Mouse (Mus musculus) hindlimb bud, embryonic 11.5 days (tissue): Measurements from ENCODE around the gene Rgs13.

Experiments used
- DNase-seq: peaks from one replicate; pipeline ENCODE4 v3.0.0-alpha.2; 2012; ENCODE audit warnings: low read depth, low spot score; ENCODE audit errors: extremely low spot score

Rgs13 gene

GRCm38 (mm10) chr1:144177166-144177565, at the start of gene Rgs13:
Gene Rgs13, minus strand, starts transcription at chr1:144177372.
- DNase-seq, result no peak

- DNase-seq, result no peak
Measured at GRCm38 (mm10) chr1:144215230-144215629, 38.1 kb upstream of the Rgs13 start.

GRCm38 (mm10) chr1:144210912-144211311, 33.7 kb upstream of the Rgs13 start:
- no peak for DNase-seq

GRCm38 (mm10) chr1:144206281-144207061, 29.3 kb upstream of the Rgs13 start:
- DNase-seq, result no peak

- no peak for DNase-seq
Measured at GRCm38 (mm10) chr1:144204766-144205165, 27.6 kb upstream of the Rgs13 start.

- no peak for DNase-seq
Measured at GRCm38 (mm10) chr1:144202939-144203338, 25.8 kb upstream of the Rgs13 start.

GRCm38 (mm10) chr1:144200496-144200895, 23.3 kb upstream of the Rgs13 start:
- no peak for DNase-seq

GRCm38 (mm10) chr1:144199538-144199937, 22.4 kb upstream of the Rgs13 start:
- no peak for DNase-seq

- DNase-seq, result peak; percentile 49
Measured at GRCm38 (mm10) chr1:144197684-144198083, 20.5 kb upstream of the Rgs13 start.

- no peak for DNase-seq
Measured at GRCm38 (mm10) chr1:144186655-144187396, 9.7 kb upstream of the Rgs13 start.

GRCm38 (mm10) chr1:144184955-144185715, 8.0 kb upstream of the Rgs13 start:
- no peak for DNase-seq

GRCm38 (mm10) chr1:144183622-144184021, 6.5 kb upstream of the Rgs13 start:
- peak; percentile 30 for DNase-seq

- DNase-seq, result no peak
Measured at GRCm38 (mm10) chr1:144179559-144179958, 2.4 kb upstream of the Rgs13 start.

GRCm38 (mm10) chr1:144178281-144178957, 1.2 kb upstream of the Rgs13 start:
- no peak for DNase-seq

GRCm38 (mm10) chr1:144177620-144178019, 448 bp upstream of the Rgs13 start:
- no peak for DNase-seq

GRCm38 (mm10) chr1:144174760-144175159, 2.4 kb downstream of the Rgs13 start:
- DNase-seq, result no peak

- DNase-seq, result no peak
Measured at GRCm38 (mm10) chr1:144173568-144174036, 3.6 kb downstream of the Rgs13 start.

GRCm38 (mm10) chr1:144168921-144169320, 8.3 kb downstream of the Rgs13 start:
- DNase-seq, result no peak

- DNase-seq, result no peak
Measured at GRCm38 (mm10) chr1:144167761-144168160, 9.4 kb downstream of the Rgs13 start.

GRCm38 (mm10) chr1:144166897-144167296, 10.3 kb downstream of the Rgs13 start:
- DNase-seq, result no peak

GRCm38 (mm10) chr1:144166275-144166674, 10.9 kb downstream of the Rgs13 start:
- no peak for DNase-seq
